Mouse (Mus musculus): ENCODE data around the gene Olfr640. TPM values are rescaled to one million over a fixed set of nuclear protein-coding genes. Genes with fewer than 3 reads are reported as not detected.

Olfr640 gene
- polyA plus RNA-seq, 1 experiment from 2014 or later: not detected

GRCm38 (mm10) chr7:103971782-103972181 is 53.6 kb downstream of the Olfr640 start:
- Histone ChIP-seq H3K36me3 (no peaks in the 10 kb centered on the region), H3K4me2 (replicated peaks) (no peak overlapping the region), H3K27me3 (no peaks in the 10 kb centered on the region), H3K27ac (no peak overlapping the region), H3K9ac (replicated peaks) (no peak overlapping the region), H3K4me3 (replicated peaks) (no peak overlapping the region), H3K9me3 (no peaks in the 10 kb centered on the region), H3K4me1 (replicated peaks) (no peaks in the 10 kb centered on the region)
- ATAC-seq: no peak
- 48% methylated on average over 1 of the region's 1 CpGs for WGBS

DNA sequence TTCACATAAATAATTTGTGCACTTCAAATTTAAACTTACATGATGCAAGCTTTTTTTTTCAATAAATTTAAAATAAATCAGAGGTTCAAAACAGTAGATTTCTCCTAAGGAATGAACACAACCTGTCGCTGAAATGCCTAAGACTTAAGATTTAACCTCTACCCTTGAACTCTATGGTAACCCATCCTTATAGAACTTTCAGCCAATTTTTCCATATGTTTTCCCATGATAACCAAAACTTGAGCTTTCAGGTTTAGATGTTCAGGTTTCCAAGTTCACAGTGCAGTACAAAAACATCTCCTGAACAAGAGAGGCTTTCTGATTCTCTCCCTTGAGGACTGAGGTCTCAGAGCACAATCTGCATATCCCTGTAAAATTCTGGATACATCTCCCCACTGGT is 54.5 kb downstream of the Olfr640 start, which contains the start of gene Olfr635:
Gene Olfr635, plus strand, starts transcription at position 301 of the 400 bp plus-strand sequence.
- Histone ChIP-seq H3K27ac (no peak within 1 kb of the TSS), H3K4me3 (replicated peaks) (no peak within 1 kb of the TSS), H3K4me1 (replicated peaks) (no peaks in the 10 kb centered on the region), H3K9me3 (no peaks in the 10 kb centered on the region), H3K27me3 (no peaks in the 10 kb centered on the region), H3K4me2 (replicated peaks) (no peak within 1 kb of the TSS), H3K9ac (replicated peaks) (no peak within 1 kb of the TSS), H3K36me3 (no peaks in the 10 kb centered on the region)
- no peak for ATAC-seq
- WGBS: 71% methylated on average over 1 of the region's 1 CpGs

Other genes with a start within 250 kb of the Olfr640 start
- not detected in 2 replicates for gene Olfr68, start 245.9 kb downstream of the Olfr640 start, polyA plus RNA-seq (2015; fragmentation: Nextera tagmentation; extraction: Ambion mirVana)
- not detected in 2 replicates for gene Olfr67, start 233.8 kb downstream of the Olfr640 start, polyA plus RNA-seq (2015; fragmentation: Nextera tagmentation; extraction: Ambion mirVana)
- gene Hbb-bt, start 211.6 kb downstream of the Olfr640 start, polyA plus RNA-seq (2015; fragmentation: Nextera tagmentation; extraction: Ambion mirVana): 1,031 and 1,160 TPM in 2 replicates
- gene Hbb-bs, start 197.5 kb downstream of the Olfr640 start, polyA plus RNA-seq (2015; fragmentation: Nextera tagmentation; extraction: Ambion mirVana): 2,098 and 2,335 TPM in 2 replicates
- gene Hbb-bh2, start 185.1 kb downstream of the Olfr640 start, polyA plus RNA-seq (2015; fragmentation: Nextera tagmentation; extraction: Ambion mirVana): not detected in 2 replicates
- gene Hbb-bh1, start 182.4 kb downstream of the Olfr640 start, polyA plus RNA-seq (2015; fragmentation: Nextera tagmentation; extraction: Ambion mirVana): 37.1 and 47.9 TPM in 2 replicates
- 4,013 and 4,161 TPM in 2 replicates for gene Hbb-y, start 172.4 kb downstream of the Olfr640 start, polyA plus RNA-seq (2015; fragmentation: Nextera tagmentation; extraction: Ambion mirVana)
- not detected in 2 replicates for gene Olfr66, start 139.3 kb downstream of the Olfr640 start, polyA plus RNA-seq (2015; fragmentation: Nextera tagmentation; extraction: Ambion mirVana)
- gene Olfr64, start 131.1 kb downstream of the Olfr640 start, polyA plus RNA-seq (2015; fragmentation: Nextera tagmentation; extraction: Ambion mirVana): not detected in 2 replicates
- gene Olfr65, start 122.1 kb downstream of the Olfr640 start, polyA plus RNA-seq (2015; fragmentation: Nextera tagmentation; extraction: Ambion mirVana): not detected in 2 replicates
- gene Olfr631, start 96.7 kb downstream of the Olfr640 start, polyA plus RNA-seq (2015; fragmentation: Nextera tagmentation; extraction: Ambion mirVana): not detected in 2 replicates
- gene Olfr632, start 91.2 kb downstream of the Olfr640 start, polyA plus RNA-seq (2015; fragmentation: Nextera tagmentation; extraction: Ambion mirVana): not detected in 2 replicates
- gene Olfr633, start 81.1 kb downstream of the Olfr640 start, polyA plus RNA-seq (2015; fragmentation: Nextera tagmentation; extraction: Ambion mirVana): not detected in 2 replicates
- 0.03 TPM in 1 of 2 replicates, not detected in the other for gene Olfr635, start 54.4 kb downstream of the Olfr640 start, polyA plus RNA-seq (2015; fragmentation: Nextera tagmentation; extraction: Ambion mirVana)
- not detected in 2 replicates for gene Olfr638, start 26.8 kb downstream of the Olfr640 start, polyA plus RNA-seq (2015; fragmentation: Nextera tagmentation; extraction: Ambion mirVana)
- gene Olfr639, start 8.3 kb downstream of the Olfr640 start, polyA plus RNA-seq (2015; fragmentation: Nextera tagmentation; extraction: Ambion mirVana): 0.03 TPM in 1 of 2 replicates, not detected in the other
- gene Olfr641, start 9.9 kb upstream of the Olfr640 start, polyA plus RNA-seq (2015; fragmentation: Nextera tagmentation; extraction: Ambion mirVana): not detected in 2 replicates
- not detected in 2 replicates for gene Olfr642, start 27.1 kb upstream of the Olfr640 start, polyA plus RNA-seq (2015; fragmentation: Nextera tagmentation; extraction: Ambion mirVana)
- gene 4930516K23Rik, start 35.9 kb upstream of the Olfr640 start, polyA plus RNA-seq (2015; fragmentation: Nextera tagmentation; extraction: Ambion mirVana): not detected in 2 replicates
- gene Olfr644, start 46.3 kb upstream of the Olfr640 start, polyA plus RNA-seq (2015; fragmentation: Nextera tagmentation; extraction: Ambion mirVana): not detected in 2 replicates
- not detected in 2 replicates for gene Olfr645, start 59.9 kb upstream of the Olfr640 start, polyA plus RNA-seq (2015; fragmentation: Nextera tagmentation; extraction: Ambion mirVana)
- gene Olfr646, start 79.3 kb upstream of the Olfr640 start, polyA plus RNA-seq (2015; fragmentation: Nextera tagmentation; extraction: Ambion mirVana): not detected in 2 replicates
- gene Ubqln5, start 104.3 kb upstream of the Olfr640 start, polyA plus RNA-seq (2015; fragmentation: Nextera tagmentation; extraction: Ambion mirVana): not detected in 2 replicates
- not detected in 2 replicates for gene Olfr643, start 111.8 kb upstream of the Olfr640 start, polyA plus RNA-seq (2015; fragmentation: Nextera tagmentation; extraction: Ambion mirVana)
- not detected in 2 replicates for gene Ubqln3, start 117.7 kb upstream of the Olfr640 start, polyA plus RNA-seq (2015; fragmentation: Nextera tagmentation; extraction: Ambion mirVana)
- gene Ubqlnl, start 125.0 kb upstream of the Olfr640 start, polyA plus RNA-seq (2015; fragmentation: Nextera tagmentation; extraction: Ambion mirVana): not detected in 2 replicates
- not detected in 2 replicates for gene Olfm5, start 139.3 kb upstream of the Olfr640 start, polyA plus RNA-seq (2015; fragmentation: Nextera tagmentation; extraction: Ambion mirVana)
- 0.26 and 0.46 TPM in 2 replicates for gene Olfr648, start 157.8 kb upstream of the Olfr640 start, polyA plus RNA-seq (2015; fragmentation: Nextera tagmentation; extraction: Ambion mirVana)
- gene Olfr649, start 170.4 kb upstream of the Olfr640 start, polyA plus RNA-seq (2015; fragmentation: Nextera tagmentation; extraction: Ambion mirVana): not detected in 2 replicates
- 0.32 and 0.59 TPM in 2 replicates for gene Trim6, start 193.2 kb upstream of the Olfr640 start, polyA plus RNA-seq (2015; fragmentation: Nextera tagmentation; extraction: Ambion mirVana)
- 0.46 and 0.75 TPM in 2 replicates for gene Trim34a, start 218.9 kb upstream of the Olfr640 start, polyA plus RNA-seq (2015; fragmentation: Nextera tagmentation; extraction: Ambion mirVana)